Mouse (Mus musculus): ENCODE data around the gene Plpp1.
A peak's percentile ranks its signal among the peaks of the same experiment; 100 is the strongest.

Plpp1 gene

GRCm38 (mm10) chr13:112860370-112860769 is 59.8 kb downstream of the Plpp1 start:
- DNase-seq (ENCODE audit: low read depth, low spot score), result no peak

- no peak for DNase-seq (ENCODE audit: low read depth, low spot score)
These were observed 60.3 kb downstream of the Plpp1 start for GRCm38 (mm10) chr13:112860911-112861310.

GRCm38 (mm10) chr13:112861825-112862306 is 61.3 kb downstream of the Plpp1 start:
- DNase-seq (ENCODE audit: low read depth, low spot score), result no peak

DNA sequence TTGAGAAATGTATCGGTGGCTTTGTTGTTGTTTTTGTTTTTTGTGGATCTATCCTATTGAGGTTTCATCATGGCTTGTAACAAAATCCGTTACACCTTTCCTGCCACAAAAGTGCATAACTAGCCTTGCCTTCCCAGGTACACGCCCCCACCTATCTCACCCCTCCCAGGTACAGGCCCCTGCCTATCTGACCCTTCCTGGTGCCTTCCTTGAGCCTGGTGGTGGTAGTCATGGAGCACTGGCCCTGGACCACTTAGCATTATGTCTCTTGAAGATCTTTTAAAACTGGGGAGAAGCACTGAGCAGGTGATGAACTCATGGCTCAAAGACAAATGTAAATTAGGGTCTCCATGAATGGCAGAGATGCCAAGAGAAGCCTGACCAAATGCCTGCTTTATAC is 61.8 kb downstream of the Plpp1 start:
- DNase-seq (ENCODE audit: low read depth, low spot score), result no peak

DNA sequence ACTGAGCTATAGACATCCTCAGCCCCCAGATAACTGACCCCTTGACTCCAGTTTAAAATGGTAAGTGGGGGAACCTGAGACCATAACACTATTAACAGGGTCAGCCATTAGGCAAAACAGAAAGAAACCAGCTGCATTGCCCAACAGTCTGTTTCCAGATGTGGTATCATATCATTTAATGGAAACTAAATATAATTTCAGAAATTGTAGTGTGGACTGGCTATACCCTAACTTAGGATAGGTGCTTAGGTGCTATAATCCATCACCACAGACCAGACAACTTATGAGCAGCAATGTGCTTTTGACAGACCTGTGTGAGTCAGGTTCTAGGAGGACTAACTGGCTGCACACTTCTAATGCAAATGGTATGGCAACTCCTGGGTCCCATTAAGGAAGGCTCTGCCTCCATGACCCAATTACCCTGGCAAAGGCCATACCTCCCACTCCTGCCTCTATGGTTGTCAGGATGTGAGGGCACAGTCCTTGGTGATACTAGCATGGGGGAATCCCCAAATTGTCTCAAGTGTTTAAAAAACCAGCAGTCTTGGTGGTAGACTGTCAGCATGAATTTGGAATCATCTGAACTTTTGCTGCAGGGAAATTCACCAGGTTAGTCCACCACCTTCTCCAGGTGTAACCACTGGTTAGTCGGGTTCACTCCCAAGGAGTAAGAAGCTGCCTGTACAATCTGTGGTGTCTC is 62.5 kb downstream of the Plpp1 start:
- no peak for DNase-seq (ENCODE audit: low read depth, low spot score)

DNA sequence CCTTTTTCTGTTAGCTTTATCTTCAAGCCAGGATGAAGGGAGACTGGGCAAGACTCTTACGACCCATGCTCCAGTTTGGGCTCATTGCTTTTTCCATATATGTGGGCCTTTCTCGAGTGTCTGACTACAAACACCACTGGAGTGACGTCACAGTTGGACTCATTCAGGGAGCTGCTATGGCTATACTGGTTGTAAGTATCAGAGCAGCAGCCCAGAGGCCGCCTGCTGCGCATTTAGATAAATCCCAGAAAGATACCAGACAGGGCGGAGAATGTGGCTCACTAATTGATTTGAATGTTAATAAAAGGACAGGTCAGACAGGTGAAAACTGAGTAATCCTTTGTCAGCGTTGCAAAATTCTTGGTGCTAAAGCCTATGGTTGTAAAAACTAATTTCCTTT is 66.2 kb downstream of the Plpp1 start:
- DNase-seq (ENCODE audit: low read depth, low spot score), result no peak

- no peak for DNase-seq (ENCODE audit: low read depth, low spot score)
These were observed 66.8 kb downstream of the Plpp1 start for GRCm38 (mm10) chr13:112867381-112867780.

- DNase-seq (ENCODE audit: low read depth, low spot score), result no peak
These were observed 69.6 kb downstream of the Plpp1 start for GRCm38 (mm10) chr13:112870039-112870690.

DNA sequence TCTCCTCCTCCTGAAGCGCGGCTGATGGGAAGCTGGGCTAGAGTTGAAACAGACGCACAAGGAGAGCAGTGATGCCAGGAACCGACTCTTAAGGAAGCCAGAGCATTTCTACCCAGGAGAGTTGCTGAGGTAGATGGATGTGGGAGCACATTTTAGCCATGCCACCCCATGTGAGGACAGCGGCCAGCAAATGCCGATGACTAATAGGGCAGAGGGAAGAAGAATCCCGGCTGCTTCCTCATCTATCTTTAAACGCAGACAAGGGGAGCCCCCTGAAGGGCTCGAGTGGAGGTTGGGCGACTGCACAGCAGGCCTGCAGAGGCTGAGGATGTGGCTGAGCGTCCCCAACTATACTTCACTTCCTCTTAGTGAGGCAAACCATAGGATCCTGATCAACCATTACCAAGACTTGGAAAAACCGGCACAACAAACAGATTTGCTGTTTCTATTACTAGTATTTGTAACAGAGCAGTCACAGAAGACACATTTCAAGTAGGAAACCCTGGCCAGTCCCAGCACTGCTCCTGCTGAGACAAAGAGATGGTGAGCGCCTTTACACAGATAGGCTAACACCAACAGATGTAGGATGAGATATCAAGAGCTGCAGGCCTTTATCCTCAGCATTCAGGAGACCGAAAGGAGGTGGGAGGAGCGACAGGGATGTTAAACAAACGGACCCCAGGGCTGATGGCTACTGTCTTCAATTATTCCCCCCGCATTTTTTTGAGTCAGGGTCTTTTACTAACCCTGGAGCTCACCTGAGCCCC is 71.1 kb downstream of the Plpp1 start:
- DNase-seq (ENCODE audit: low read depth, low spot score), result no peak

- no peak for DNase-seq (ENCODE audit: low read depth, low spot score)
These were observed 86.6 kb downstream of the Plpp1 start for GRCm38 (mm10) chr13:112887234-112887633.

GRCm38 (mm10) chr13:112902176-112902575 is 101.6 kb downstream of the Plpp1 start:
- no peak for DNase-seq (ENCODE audit: low read depth, low spot score)

- DNase-seq (ENCODE audit: low read depth, low spot score), result peak; percentile 34
These were observed 109.1 kb downstream of the Plpp1 start for GRCm38 (mm10) chr13:112909663-112910062.

GRCm38 (mm10) chr13:112910434-112910833 is 109.8 kb downstream of the Plpp1 start:
- DNase-seq (ENCODE audit: low read depth, low spot score), result no peak
